Mouse (Mus musculus) G1E (cell line): ENCODE measurements at regions not wholly inside any gene's neighbourhood (a gene's known extent, or its start where the extent isn't known, plus 50 kb on each side); places are given as distances from the start of the nearest gene placed in this dataset.

Source experiments
- CTCF ChIP-seq: IDR thresholded peaks from 2 replicates; pipeline ENCODE4 v1.5.1; 2012; ENCODE audit warnings: low read depth, low read length, inconsistent platforms, mixed read lengths
- GATA1 ChIP-seq: IDR thresholded peaks from 2 replicates; pipeline ENCODE4 v1.6.1; 2012; ENCODE audit warnings: borderline replicate concordance, low read length, inconsistent platforms, mixed read lengths
- GATA2 ChIP-seq: IDR thresholded peaks from 2 replicates; pipeline ENCODE4 v1.6.1; 2012; ENCODE audit warnings: low read depth, low read length, inconsistent platforms, borderline replicate concordance
- POLR2AphosphoS5 ChIP-seq: IDR thresholded peaks from 2 replicates; pipeline ENCODE4 v1.6.1; 2012; ENCODE audit warnings: low read depth, low read length, inconsistent platforms; ENCODE audit not compliant: insufficient replicate concordance
- TAL1 ChIP-seq: conservative IDR thresholded peaks from 2 replicates; pipeline ENCODE4 v1.6.1; 2012; ENCODE audit warnings: low read depth, low read length, inconsistent platforms, mixed read lengths

- TF ChIP-seq CTCF: no peak
- TF ChIP-seq GATA1: no peak
- TF ChIP-seq TAL1: no peak
- no peak for TF ChIP-seq GATA2
- TF ChIP-seq POLR2AphosphoS5: no peak
Observed at GRCm38 (mm10) chr8:93632896-93633295, 97.3 kb upstream of the Ces5a start.
